Mouse (Mus musculus): ENCODE data around the gene Lin54.

GRCm38 (mm10) chr5:100499243-100499642 lies 1.2 kb downstream of the Lin54 start:
- TF ChIP-seq CTCF (conservative IDR thresholded peaks at IDR 0.05; ENCODE audit: insufficient read depth, insufficient read length, low read depth, low read length) (no peak), POLR2A (IDR thresholded peaks at IDR 0.05; ENCODE audit: low read depth, low read length) (no peak)
